ENCODE assay signal across 8 mouse cellular contexts in genomic region chr12:113981613-113982012, GRCm38 (mm10).
DNase-seq lines count a peak whose midpoint lies in the region; ATAC-seq and TF ChIP-seq lines count a peak whose summit lies in the region.
"Not testable (repeated sequence)": the region's sequence is repeated elsewhere in the genome, so short reads cannot be mapped to it uniquely, and the experiment has no call there.

No protein-coding gene starts in this region.

- not testable (repeated sequence) for H3K27ac ChIP-seq in intestine, embryonic 14.5 days (ENCODE audit: low read depth); spleen, adult 2 months (ENCODE audit: insufficient read depth, low read length)

- peak; percentile 43; the same call in 1 of the 2 replicates for TF ChIP-seq CTCF in spleen, adult 2 months (IDR thresholded peaks at IDR 0.05; ENCODE audit: extremely low read depth, insufficient read depth, insufficient read length, insufficient replicate concordance)

- DNase-seq in WW6 (ENCODE audit: low read depth, low spot score) = peak; percentile 16
- DNase-seq in cerebellum, adult 9-10 months = peak; percentile 41
- DNase-seq in frontal cortex, postnatal 36 days (ENCODE audit: low spot score in 2 of 2) = peak; percentile 59 to 62
- DNase-seq in intestine, embryonic 14.5 days (ENCODE audit: low spot score) = peak; percentile 67
- peak; percentile 85 to 91 for DNase-seq in left cerebral cortex, adult 18-20 months (ENCODE audit: low spot score in 2 of 2)
- DNase-seq in spleen, adult 2 months (ENCODE audit: low read depth in 1 of 2, low spot score in 2 of 2) = peak in 1 of 2 experiments; percentile 80
- peak; percentile 14 for DNase-seq in yolk sac, embryonic 10.5 days (ENCODE audit: low spot score)

- H3K4me3 ChIP-seq in intestine, embryonic 14.5 days (ENCODE audit: low read depth, low read length); spleen, adult 2 months (ENCODE audit: extremely low read depth, insufficient read depth, insufficient read length): not testable (repeated sequence)

- WGBS in intestine, embryonic 14.5 days = 37% methylated on average over 10 of the region's 10 CpGs
- 26% methylated on average over 10 of the region's 10 CpGs for WGBS in spleen, adult 2 months

- not testable (repeated sequence) for H3K9me3 ChIP-seq in intestine, embryonic 14.5 days (ENCODE audit: control insufficient read depth, low read length)

- not testable (repeated sequence) for H3K4me1 ChIP-seq in intestine, embryonic 14.5 days (replicated peaks; ENCODE audit: control insufficient read depth, insufficient read depth, low read length); spleen, adult 2 months (ENCODE audit: control insufficient read depth, insufficient read depth, insufficient read length)

- H3K4me2 ChIP-seq in intestine, embryonic 14.5 days (ENCODE audit: low read length) = not testable (repeated sequence)

- H3K27me3 ChIP-seq in intestine, embryonic 14.5 days (replicated peaks; ENCODE audit: control insufficient read depth, insufficient read depth, low read length); spleen, adult 2 months (ENCODE audit: control insufficient read depth, insufficient read depth, low read length): not testable (repeated sequence)

- not testable (repeated sequence) for H3K9ac ChIP-seq in intestine, embryonic 14.5 days (ENCODE audit: low read length)

- H3K36me3 ChIP-seq in intestine, embryonic 14.5 days (ENCODE audit: control insufficient read depth, insufficient read depth, low read length); spleen, adult 2 months (ENCODE audit: control insufficient read depth, insufficient read depth, low read length): not testable (repeated sequence)

- not testable (repeated sequence) for ATAC-seq in intestine, embryonic 14.5 days (replicated peaks; ENCODE audit: low FRiP score, low TSS enrichment, low read depth)
- peak; percentile 88 for ATAC-seq in megakaryocyte, adult 5-6 weeks (ENCODE audit: poor library complexity, severe bottlenecking)

- TF ChIP-seq POLR2A in spleen, adult 2 months (IDR thresholded peaks at IDR 0.05; ENCODE audit: low read depth, low read length) = not testable (repeated sequence)
